Mouse (Mus musculus) embryo, embryonic 11 days (tissue): ENCODE data around the gene Dag1.
"Not testable (repeated sequence)": the region's sequence is repeated elsewhere in the genome, so short reads cannot be mapped to it uniquely, and the experiment has no call there.

Experiments
- DNase-seq: peaks from one replicate; pipeline ENCODE4 v3.0.0-alpha.2; 2015

Dag1 gene

DNA sequence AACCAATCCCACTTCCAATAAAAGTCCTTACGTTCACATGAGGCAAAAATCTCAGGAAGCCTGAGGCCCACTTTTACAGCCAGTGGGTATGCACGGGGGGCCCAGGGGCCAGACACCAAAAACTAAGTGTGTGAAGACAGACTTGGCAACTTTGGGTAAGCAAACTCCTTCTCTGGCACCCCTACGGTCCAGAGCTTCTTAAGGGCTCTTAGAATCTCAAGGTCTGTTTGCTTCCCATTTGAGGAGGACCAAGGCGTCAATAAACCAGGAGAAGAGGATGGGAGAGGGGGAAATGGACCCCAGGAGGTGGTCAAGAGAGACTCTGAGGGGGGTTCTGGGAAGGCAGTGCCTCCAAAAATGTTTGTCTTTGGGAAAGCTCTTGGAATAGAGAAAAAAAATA lies 9.7 kb upstream of the Dag1 start:
- DNase-seq, result no peak

DNA sequence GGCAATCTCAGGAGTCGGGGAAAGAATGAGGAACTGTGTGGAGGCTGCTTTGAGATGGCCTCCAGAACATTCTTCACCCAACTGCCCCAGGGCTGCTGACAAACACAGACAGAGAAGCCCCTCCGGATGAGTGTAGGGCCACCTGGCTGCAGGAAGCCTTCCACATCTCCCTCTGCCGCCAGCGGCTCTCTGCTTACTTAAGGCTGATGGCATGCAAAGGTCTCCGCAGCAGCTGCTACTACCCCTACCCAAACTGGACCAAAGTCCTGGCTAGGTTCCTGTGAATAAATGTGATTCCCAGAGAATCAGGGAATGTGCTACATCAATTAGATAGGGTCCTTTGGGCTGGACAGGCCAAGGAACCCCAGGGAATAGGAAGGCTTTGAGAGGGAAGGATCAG lies 8.9 kb upstream of the Dag1 start:
- no peak for DNase-seq

DNA sequence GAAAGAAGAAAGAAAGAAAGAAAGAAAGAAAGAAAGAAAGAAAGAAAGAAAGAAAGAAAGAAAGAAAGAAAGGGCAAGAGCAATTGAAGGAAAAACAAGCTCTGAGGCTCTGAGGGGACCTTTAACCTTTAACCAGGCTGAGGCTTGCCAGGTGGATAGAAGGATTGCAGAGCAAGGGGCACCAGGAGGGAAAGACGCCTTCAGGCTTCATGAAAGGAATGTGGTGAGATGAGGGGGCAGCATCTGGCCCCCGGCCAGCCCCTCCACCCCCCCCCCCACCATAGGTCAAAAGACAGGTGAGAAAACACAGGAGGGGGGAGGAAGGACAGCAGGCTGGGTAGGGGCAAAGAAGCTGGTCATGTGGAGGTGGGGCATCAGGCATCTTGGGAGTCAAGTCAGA lies 8.2 kb upstream of the Dag1 start:
- no peak for DNase-seq

DNA sequence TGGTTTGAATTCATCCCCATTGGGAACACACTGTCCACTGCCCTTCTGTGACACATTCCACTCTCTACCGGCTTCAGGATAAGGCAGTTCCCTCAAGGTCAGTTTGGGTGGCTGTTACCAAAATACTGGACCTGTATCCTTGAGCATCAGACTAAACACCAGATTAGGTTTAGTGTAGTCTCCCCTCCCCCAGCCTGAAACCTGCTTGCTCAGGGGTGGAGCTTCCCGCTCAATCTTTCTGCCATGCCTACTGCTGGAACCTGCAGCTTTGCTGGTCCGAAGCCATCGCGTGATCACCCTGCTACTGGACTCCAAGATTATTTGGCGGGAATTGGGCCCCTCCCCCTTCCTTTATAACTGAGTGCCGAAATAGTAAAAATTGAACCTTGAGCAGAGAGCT lies 4.9 kb upstream of the Dag1 start:
- not testable (repeated sequence) for DNase-seq

DNA sequence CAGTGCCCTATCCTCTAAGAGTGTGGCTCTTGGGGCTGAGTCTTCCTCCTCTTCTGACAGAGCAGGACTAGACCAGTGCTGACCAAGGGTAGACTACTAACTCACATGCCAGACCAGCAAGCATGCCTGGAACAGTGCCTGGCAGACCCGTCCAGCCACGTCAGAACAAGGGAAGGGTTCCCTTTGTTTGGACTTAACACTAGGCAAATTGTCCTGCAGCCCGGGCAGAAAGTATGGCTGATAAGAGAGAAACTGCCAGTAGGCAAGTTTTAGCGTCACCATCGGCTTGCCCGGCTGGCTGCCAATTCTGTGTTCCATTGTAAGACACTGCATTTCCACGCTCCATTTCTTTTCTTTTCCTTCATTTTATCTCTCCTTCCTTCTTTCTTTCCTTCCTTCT lies 3.9 kb upstream of the Dag1 start:
- DNase-seq, result no peak

DNA sequence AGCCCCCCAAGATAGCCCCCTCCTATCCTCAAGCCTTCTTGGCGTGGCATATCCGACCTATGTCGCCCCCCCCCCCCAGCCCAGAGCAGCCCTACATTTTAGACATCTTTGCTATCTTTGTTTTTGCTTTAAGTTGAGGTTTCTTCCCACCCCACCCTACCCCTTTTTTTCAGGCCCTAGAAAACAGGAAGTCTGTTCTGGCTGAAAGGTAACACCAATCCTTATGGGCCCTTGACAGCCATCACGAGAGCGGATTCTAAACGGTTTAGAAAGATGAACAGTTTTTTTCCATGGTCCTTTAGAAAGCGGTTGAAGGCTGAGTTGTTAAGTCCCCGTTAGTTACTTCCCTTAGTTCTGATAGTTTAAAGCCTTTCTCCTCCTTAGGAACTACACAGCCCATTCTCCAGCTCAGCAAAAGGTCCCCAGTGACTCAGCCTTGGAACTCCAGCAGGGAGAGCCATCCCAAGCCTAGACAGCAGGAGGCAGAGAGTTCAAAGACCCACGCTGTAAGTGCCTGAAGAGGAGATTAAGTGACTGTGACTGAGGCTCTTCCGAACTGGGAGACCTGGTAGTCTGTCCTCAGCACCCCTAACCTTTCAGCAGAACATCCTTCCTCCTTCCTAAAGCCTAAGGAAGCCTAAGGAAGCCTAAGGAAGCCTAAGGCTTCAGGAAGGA lies 2.6 kb upstream of the Dag1 start:
- no peak for DNase-seq

DNA sequence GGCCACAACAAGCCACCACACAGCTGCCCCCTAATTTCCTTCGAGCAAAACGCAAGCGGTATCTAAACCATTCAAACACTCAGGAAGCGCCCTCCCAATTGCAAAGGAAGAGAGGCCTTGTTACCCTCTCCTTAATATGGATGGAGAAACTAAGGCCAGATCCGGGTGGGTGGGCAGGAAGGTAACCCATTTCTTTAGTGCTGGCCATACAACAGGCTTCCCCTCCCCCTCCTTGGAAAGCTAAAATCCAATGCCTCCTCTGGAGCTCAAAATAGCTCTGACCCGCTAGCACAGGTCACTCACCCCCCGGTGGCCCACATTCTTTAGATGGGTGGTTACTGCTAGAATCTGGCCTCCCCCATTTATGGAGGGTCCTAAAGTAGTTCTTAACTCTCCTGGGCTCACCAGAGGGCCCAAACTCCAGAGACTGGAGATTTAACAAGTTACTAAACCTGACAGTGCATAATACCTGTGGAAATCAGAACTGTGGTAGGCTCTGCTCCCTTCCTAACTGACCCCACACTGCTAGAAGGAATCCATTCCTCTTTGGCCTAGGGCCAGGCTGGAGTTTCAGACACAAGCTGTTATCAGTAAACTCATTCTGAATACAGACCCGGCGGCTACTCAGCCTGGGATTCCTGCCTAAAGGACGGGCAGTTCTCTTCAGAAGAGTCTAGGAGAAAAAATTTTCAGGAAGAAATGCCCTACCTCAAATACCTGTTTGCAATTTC lies 598 bp upstream of the Dag1 start:
- DNase-seq, result peak; percentile 40

DNA sequence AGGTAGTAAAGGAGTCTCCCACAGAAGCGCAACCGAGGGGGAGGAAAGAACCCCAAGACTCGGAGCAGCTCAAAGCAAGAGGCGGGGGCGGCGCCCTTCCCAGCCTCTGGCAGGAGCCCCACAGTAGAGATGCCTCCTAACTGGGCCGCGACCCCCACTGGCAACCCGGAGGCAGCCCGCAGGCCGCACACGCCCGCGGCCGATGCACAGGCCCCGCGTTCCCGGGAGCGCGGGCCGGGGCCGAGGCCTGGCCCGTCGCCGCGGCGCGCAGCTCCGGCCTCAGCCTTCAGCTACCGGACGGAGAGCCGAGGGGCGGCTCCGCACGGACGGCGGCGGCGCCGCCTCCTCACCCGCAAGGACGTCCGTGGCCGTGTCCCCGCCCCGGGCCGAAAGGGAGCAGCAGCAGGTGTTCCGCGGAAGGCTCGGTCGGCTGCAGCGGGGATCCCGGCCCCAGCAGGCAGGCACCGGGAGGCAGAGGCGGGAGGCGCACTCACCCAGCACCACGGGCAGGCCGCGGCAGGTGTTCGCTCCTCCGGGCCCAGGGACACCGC lies 552 bp downstream of the Dag1 start:
- peak; percentile 68 for DNase-seq

DNA sequence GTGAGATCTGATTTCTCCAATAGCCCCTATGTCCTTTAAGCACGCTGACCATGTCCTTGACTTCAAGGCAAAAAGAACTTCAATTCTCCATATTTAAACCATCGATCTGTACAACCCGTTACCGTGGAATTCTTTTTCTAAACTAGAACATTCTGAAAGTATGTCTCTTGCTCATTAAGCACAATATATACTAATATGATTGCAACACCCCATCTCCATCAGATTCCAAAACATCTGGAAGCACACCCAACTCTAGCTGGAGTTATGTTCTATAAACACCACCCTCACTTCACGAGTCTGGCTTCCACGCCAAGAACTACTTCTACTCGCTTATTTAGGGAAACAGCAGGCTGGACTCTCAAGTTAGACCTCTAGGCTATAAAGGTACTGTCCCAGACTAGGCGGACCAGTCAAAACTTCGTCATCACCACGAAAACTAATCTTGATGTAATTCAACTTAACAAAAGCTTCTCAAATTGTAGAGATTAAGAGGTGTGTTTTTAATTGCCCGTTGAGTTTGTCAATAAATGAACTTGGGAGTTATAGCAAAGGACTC lies 1.2 kb downstream of the Dag1 start:
- no peak for DNase-seq

DNA sequence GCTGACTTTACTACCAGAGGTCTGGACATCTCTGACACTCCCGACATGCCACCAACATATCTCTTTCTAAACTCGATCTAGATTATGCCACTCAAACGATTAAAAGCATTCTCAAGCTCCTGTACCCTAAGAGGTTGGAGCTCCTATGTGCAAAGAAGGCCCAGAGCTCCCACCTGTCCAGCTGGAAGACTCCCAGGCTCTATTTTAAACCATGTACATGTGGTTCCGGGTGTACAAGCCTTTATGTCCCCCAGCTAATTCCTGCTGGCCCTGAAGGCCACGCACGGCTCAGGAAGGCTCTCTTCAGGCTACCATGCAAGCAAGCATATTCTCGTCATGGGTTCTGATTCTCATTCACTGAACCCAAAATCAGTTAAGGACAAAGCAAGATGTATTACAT lies 1.9 kb downstream of the Dag1 start:
- DNase-seq, result no peak

DNA sequence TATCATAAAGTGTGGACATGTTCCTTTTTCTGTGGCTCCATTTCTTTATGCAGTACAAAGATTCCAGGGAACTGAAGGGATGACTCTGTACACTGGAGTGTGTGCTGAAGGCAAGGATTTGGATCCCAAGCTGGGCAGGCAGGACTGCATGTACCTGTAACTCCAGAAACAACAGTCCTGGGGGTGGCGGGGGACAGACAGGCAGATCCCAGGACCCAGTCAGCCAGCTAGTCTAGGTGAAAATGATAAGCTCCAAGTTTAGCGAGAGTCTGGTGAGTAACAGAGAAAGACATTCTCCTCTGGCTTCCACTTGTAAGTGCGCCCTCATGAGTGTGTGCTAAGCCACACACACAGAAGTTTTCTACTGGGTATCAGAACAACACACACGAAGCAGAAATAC lies 3.2 kb downstream of the Dag1 start:
- no peak for DNase-seq

DNA sequence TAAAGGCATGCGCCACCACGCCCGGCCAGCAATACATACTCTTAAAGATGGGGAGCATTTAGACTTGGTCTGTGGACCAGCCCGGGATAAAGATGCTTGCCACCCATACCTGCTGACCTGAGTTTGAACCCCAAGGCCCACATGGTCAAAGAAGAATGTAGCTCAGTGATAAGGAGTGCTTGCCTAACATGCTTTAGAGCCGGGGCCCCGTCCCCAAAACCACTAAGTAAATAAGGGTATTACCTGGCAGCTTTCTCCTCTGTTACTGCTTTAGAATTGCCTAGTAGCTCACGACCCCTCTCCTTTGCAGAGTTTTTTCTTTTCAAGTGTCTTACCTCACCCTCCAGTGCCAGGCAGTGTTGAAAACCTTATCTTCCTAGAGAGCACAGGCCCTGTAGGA lies 11.0 kb downstream of the Dag1 start:
- DNase-seq, result no peak

DNA sequence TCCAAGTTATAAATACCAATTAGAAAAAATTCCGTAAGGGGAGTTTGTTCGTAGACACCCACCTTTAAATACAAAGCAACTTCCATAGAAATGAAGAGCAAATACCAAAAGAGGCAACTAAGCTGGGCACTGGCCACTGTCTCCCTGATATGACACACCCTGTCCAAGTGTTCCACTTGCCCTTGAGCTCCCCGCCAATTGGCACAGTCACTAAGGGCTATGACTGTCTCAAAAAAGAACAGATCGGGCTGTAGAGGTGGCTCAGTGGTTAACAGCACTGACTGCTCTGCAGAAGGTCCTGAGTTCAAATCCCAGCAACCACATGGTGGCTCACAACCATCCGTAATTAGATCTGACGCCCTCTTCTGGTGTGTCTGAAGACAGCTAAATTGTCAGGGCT lies 11.9 kb downstream of the Dag1 start:
- DNase-seq, result no peak

DNA sequence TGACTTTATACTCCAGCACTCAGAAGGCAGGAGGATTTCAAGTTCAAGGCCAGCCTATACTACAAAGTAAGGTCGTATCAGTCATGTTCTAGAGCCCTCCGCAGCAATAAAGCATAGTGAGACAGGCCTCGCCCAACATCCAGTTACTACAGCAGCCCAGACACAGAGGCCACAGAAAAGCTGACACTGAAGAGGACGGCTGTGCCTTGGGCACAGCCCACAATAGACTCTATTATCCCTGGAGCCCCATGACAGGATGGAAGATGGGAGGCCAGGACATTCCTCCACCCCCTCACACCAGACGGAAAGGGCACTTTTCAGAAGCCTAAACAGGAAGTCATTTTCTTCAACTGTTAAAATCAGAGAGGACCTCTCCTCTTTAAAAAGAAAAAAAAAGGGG lies 14.8 kb downstream of the Dag1 start:
- no peak for DNase-seq

DNA sequence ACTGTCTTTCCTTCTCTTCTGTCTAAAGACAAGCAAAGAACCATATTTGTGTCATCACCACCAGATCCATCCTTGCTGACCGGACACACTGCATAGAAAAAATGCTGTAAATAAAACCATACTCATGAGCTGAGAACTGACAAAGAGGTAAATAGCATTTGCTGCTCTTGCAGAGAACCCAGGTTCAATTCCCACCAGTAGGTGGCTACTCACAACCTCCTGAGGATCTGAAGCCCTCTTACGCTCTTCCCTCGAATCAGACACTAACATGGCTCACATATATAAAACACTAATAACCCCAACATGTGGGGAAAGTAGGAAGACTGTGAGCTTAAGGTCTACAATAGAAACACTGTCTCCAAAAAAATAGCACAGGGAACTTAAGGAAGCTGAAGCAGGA lies 18.8 kb downstream of the Dag1 start:
- peak; percentile 35 for DNase-seq

DNA sequence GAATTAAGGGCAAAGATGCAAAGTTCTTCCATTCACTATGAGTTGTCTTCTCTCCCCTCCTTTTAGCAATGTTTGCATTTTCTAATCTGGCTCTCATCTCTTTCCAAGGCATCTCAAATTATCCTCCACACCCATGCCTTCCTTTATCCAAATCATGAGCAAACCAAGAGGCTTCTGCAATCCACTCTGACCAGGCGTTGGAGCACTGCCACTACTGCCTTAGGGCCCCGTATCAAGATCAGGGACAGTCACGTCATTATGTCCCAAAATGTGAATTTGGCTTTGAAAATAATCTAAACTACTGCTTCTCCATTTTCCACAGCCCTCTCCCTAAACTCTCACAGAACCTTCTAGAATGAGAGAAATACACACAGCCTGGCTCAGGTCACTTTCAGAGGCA lies 19.2 kb downstream of the Dag1 start:
- no peak for DNase-seq

DNA sequence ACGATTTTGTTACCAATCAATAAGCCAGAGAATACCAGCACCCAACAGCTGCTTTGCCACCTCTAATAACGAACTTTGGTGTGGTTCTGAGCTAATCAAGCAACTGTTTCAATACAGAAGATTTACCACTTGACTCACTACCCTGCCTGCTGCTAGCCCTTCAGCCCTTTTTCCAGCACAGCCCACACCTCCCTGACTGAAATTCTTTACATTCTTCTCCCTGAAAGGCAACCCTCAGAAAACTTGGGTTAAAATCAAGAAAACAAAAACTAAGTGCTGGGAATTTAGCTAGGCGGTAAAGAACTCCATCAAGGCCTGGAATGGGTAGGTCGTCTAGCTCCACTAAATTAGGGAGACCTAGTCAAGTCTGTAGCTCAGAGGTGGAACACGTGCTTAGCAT lies 23.8 kb downstream of the Dag1 start:
- no peak for DNase-seq

DNA sequence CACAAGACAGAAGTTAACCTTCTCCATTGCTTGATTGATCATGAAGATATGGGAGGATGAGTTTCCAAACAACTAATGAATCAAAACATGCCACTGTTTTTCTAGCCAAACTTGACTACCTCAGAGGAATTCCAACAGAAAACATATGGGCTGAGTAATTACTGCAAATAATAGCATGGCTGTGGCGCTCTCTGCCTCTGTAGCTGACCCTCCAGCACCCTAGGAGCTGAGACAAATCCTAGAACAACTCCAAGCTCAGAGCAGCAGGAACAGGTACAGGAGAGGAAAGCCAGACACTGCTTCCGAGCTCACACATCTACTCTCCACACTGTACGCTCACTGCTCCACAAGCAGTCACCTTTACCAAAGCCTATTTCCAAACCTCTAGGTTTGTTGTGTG lies 24.9 kb downstream of the Dag1 start:
- DNase-seq, result no peak

DNA sequence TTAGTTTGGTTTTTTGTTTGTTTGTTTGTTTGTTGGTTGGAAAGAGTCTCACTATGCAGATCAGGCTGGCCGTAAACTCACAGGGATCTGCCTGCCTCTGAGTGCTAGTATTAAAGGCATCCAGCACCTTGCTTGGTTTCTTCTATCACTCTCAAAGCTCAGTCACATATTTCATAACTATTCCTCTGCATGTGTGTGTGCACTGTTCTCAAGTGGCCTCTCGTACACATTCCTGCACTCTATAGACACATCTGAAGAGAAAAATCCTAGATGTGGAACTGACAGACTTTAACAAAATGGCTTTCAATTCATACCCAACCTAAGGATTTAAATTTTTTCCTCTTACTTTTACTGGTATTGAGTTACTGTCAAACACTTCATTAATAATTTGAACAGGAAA lies 25.4 kb downstream of the Dag1 start:
- no peak for DNase-seq

DNA sequence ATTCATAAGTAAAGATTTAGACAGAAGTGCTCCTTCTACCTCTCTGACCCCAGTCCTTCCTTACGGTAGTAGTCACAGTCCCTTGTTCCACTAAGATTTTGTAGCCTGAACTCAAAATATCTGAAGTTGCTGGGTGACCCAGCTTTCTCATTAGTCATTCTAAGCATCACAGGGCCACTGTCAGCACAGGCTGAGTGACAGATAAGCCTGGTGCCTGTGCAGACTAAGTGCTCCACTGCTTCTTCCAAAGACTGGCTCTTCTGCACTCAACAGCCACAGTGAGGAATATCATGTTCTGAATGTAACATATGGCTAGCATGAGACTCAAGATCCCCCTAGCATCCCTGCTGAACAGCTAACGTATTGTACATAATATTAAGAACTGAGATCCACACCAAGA lies 29.1 kb downstream of the Dag1 start:
- no peak for DNase-seq

DNA sequence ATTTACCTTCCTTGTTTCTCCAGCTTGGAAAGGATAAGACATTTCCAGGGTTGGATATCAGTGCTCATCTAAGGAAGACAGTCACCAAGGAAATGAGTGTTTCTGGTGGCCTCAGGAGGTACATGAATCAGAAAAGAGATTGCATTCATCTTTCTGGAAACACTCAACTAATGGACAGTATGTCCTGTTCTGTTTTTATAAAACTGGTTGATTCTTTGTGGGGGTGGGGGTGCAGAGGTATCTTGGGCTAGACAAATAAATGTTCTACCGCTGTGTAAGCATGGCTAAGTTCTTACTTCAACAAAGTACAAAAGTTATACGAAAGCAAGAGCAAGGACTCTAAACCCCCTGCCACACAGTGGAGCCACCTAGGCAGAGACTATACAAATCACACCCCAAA lies 30.9 kb downstream of the Dag1 start:
- no peak for DNase-seq

DNA sequence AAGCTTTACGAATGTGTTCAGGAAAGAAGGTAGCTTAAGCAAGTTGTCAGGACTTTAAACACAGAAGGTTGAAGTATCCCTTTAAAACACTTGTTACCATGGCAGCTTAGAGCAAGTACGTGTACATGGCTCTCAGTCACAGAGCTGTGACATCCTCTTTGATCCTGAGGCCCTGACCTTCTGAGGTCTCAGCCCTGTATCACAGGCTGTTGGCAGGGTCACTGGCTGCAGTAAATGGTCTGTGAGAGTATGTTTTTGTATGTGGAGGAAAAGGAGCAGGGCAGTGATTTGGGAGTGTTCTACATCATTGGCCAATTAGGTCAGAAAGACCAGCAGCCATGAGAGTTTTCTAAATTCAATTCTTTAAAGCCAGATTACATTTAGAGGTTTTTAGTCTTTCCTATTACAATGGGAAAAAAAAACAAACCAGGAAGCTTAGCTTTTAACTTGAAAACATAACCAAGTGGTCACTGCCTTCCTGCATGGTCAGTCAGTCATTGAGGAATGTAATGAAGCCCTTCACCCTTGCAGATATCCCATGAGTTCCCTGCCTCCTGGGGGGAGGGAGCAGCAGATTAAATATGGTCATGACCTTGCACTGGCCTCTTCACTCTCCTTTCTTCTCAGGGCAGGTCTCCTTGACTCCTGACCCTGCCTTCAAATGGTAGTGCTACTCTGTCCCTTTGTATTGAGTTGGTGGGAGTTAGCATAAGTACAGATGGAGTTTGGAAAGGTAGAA lies 35.7 kb downstream of the Dag1 start:
- DNase-seq, result peak; percentile 18

DNA sequence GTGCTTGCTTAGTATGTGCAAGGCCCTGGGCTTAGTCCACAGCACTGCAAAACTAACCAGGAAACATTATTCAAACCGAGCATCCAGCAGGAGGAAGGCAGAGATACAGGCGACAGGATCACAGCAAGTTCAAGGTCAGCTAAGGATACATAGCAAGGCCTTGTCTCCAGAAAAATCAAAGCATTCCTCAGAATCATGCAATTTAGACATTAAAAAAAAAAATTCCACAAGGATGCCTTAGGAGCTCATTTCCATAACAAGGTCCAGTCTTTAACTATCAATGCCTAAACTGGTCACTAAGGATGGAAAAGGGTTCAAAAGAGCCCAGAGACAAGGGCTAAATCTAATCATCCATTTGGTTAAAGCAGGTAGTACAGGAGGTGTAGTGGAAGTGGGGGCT lies 38.6 kb downstream of the Dag1 start:
- no peak for DNase-seq

DNA sequence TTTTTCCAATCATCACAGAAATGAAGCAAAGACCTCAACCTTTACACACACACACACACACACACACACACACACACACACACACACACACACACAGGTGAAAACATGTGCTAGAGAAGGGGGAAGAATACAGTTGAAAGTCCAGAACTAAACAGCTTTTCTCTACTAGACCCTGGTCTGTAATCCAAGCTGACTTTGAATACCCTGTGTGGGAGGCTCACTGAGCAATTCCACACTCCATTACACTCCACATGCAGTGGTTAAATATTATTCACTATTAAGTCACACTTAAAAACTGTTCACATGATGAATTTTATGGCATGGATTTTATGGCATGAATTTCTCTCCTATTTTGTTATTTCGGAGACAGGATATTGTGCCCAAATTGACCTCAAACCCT lies 40.1 kb downstream of the Dag1 start:
- DNase-seq, result no peak
